Mouse (Mus musculus): ENCODE measurements around the gene Bbs5. TPM values are rescaled to one million over a fixed set of nuclear protein-coding genes. Genes with fewer than 3 reads are reported as not detected.
"Not testable (repeated sequence)": the region's sequence is repeated elsewhere in the genome, so short reads cannot be mapped to it uniquely, and the experiment has no call there.

Gene Bbs5
- polyA plus RNA-seq, 1 experiment from 2014 or later = 21.0 TPM

GRCm38 (mm10) chr2:69659326-69659725 is 12.4 kb downstream of the Bbs5 start:
- ATAC-seq (ENCODE audit: insufficient read depth, low FRiP score, low TSS enrichment) = no peak
- H3K4me2 ChIP-seq (ENCODE audit: low read depth) = no peak overlapping the region
- DNase-seq (ENCODE audit: low spot score) = no peak
- H3K9me3 ChIP-seq (ENCODE audit: control insufficient read depth, low read length) = no peaks in the 10 kb centered on the region
- no peak overlapping the region for H3K9ac ChIP-seq (ENCODE audit: low read length)
- no peaks in the 10 kb centered on the region for H3K36me3 ChIP-seq (ENCODE audit: control insufficient read depth, insufficient read depth, low read length)
- no peaks in the 10 kb centered on the region for H3K27me3 ChIP-seq (ENCODE audit: control insufficient read depth, insufficient read depth, low read length)
- H3K4me1 ChIP-seq (ENCODE audit: control insufficient read depth, insufficient read depth, low read length) = no peaks in the 10 kb centered on the region
- WGBS = 100% methylated on average over 4 of the region's 4 CpGs
- H3K4me3 ChIP-seq (ENCODE audit: low read depth, low read length) = no peak overlapping the region
- H3K27ac ChIP-seq (ENCODE audit: low read depth, low read length) = no peak overlapping the region

- no peak overlapping the region for H3K27ac ChIP-seq (ENCODE audit: low read depth, low read length)
- no peak overlapping the region for H3K4me2 ChIP-seq (ENCODE audit: low read depth)
- H3K4me1 ChIP-seq (ENCODE audit: control insufficient read depth, insufficient read depth, low read length) = no peaks in the 10 kb centered on the region
- DNase-seq (ENCODE audit: low spot score) (no peak), ATAC-seq (ENCODE audit: insufficient read depth, low FRiP score, low TSS enrichment) (no peak)
- no peaks in the 10 kb centered on the region for H3K9me3 ChIP-seq (ENCODE audit: control insufficient read depth, low read length)
- no peak overlapping the region for H3K9ac ChIP-seq (ENCODE audit: low read length)
- no peaks in the 10 kb centered on the region for H3K27me3 ChIP-seq (ENCODE audit: control insufficient read depth, insufficient read depth, low read length)
- 88% methylated on average over 13 of the region's 13 CpGs for WGBS
- H3K4me3 ChIP-seq (ENCODE audit: low read depth, low read length) = no peak overlapping the region
- H3K36me3 ChIP-seq (ENCODE audit: control insufficient read depth, insufficient read depth, low read length) = no peaks in the 10 kb centered on the region
Measured at GRCm38 (mm10) chr2:69663827-69664476, 17.0 kb downstream of the Bbs5 start.

- H3K4me2 ChIP-seq (ENCODE audit: low read depth) = no peak overlapping the region
- no peak overlapping the region for H3K4me3 ChIP-seq (ENCODE audit: low read depth, low read length)
- no peaks in the 10 kb centered on the region for H3K4me1 ChIP-seq (ENCODE audit: control insufficient read depth, insufficient read depth, low read length)
- no peaks in the 10 kb centered on the region for H3K36me3 ChIP-seq (ENCODE audit: control insufficient read depth, insufficient read depth, low read length)
- no peaks in the 10 kb centered on the region for H3K27me3 ChIP-seq (ENCODE audit: control insufficient read depth, insufficient read depth, low read length)
- no peaks in the 10 kb centered on the region for H3K9me3 ChIP-seq (ENCODE audit: control insufficient read depth, low read length)
- ATAC-seq (ENCODE audit: insufficient read depth, low FRiP score, low TSS enrichment) (no peak), DNase-seq (ENCODE audit: low spot score) (no peak)
- H3K27ac ChIP-seq (ENCODE audit: low read depth, low read length) = no peak overlapping the region
- no peak overlapping the region for H3K9ac ChIP-seq (ENCODE audit: low read length)
- WGBS = 94% methylated on average over 4 of the region's 4 CpGs
Measured at GRCm38 (mm10) chr2:69667656-69668055, 20.7 kb downstream of the Bbs5 start.

- no peak overlapping the region for H3K27ac ChIP-seq (ENCODE audit: low read depth, low read length)
- H3K36me3 ChIP-seq (ENCODE audit: control insufficient read depth, insufficient read depth, low read length) = no peaks in the 10 kb centered on the region
- H3K9me3 ChIP-seq (ENCODE audit: control insufficient read depth, low read length) = no peaks in the 10 kb centered on the region
- no peak for ATAC-seq (ENCODE audit: insufficient read depth, low FRiP score, low TSS enrichment)
- no peaks in the 10 kb centered on the region for H3K27me3 ChIP-seq (ENCODE audit: control insufficient read depth, insufficient read depth, low read length)
- no peak overlapping the region for H3K4me3 ChIP-seq (ENCODE audit: low read depth, low read length)
- H3K4me2 ChIP-seq (ENCODE audit: low read depth) = no peak overlapping the region
- no peak for DNase-seq (ENCODE audit: low spot score)
- 80% methylated on average over 6 of the region's 6 CpGs for WGBS
- H3K4me1 ChIP-seq (ENCODE audit: control insufficient read depth, insufficient read depth, low read length) = no peaks in the 10 kb centered on the region
- no peak overlapping the region for H3K9ac ChIP-seq (ENCODE audit: low read length)
Measured at GRCm38 (mm10) chr2:69668414-69668813, 21.4 kb downstream of the Bbs5 start.

GRCm38 (mm10) chr2:69669853-69670252 is 22.9 kb downstream of the Bbs5 start, which contains the start of gene Klhl41:
Klhl41 (plus strand) TSS chr2:69670120.
- Histone ChIP-seq H3K36me3 (ENCODE audit: control insufficient read depth, insufficient read depth, low read length) (no peaks in the 10 kb centered on the region), H3K4me2 (ENCODE audit: low read depth) (no peak within 1 kb of the TSS), H3K27ac (ENCODE audit: low read depth, low read length) (no peak within 1 kb of the TSS), H3K9me3 (ENCODE audit: control insufficient read depth, low read length) (no peaks in the 10 kb centered on the region), H3K27me3 (ENCODE audit: control insufficient read depth, insufficient read depth, low read length) (no peaks in the 10 kb centered on the region), H3K9ac (ENCODE audit: low read length) (no peak within 1 kb of the TSS), H3K4me1 (ENCODE audit: control insufficient read depth, insufficient read depth, low read length) (no peaks in the 10 kb centered on the region), H3K4me3 (ENCODE audit: low read depth, low read length) (no peak within 1 kb of the TSS)
- ATAC-seq (ENCODE audit: insufficient read depth, low FRiP score, low TSS enrichment) (no peak), DNase-seq (ENCODE audit: low spot score) (no peak)
- 89% methylated on average over 9 of the region's 9 CpGs for WGBS

- H3K27ac ChIP-seq (ENCODE audit: low read depth, low read length) = no peak overlapping the region
- H3K36me3 ChIP-seq (ENCODE audit: control insufficient read depth, insufficient read depth, low read length) = no peaks in the 10 kb centered on the region
- H3K9ac ChIP-seq (ENCODE audit: low read length) = no peak overlapping the region
- no peaks in the 10 kb centered on the region for H3K27me3 ChIP-seq (ENCODE audit: control insufficient read depth, insufficient read depth, low read length)
- H3K4me2 ChIP-seq (ENCODE audit: low read depth) = no peak overlapping the region
- H3K4me1 ChIP-seq (ENCODE audit: control insufficient read depth, insufficient read depth, low read length) = no peaks in the 10 kb centered on the region
- WGBS = 69% methylated on average over 5 of the region's 5 CpGs
- ATAC-seq (ENCODE audit: insufficient read depth, low FRiP score, low TSS enrichment) (no peak), DNase-seq (ENCODE audit: low spot score) (no peak)
- no peaks in the 10 kb centered on the region for H3K9me3 ChIP-seq (ENCODE audit: control insufficient read depth, low read length)
- no peak overlapping the region for H3K4me3 ChIP-seq (ENCODE audit: low read depth, low read length)
Measured at GRCm38 (mm10) chr2:69673723-69674122, 26.8 kb downstream of the Bbs5 start.

- Histone ChIP-seq H3K4me3 (ENCODE audit: low read depth, low read length) (no peak overlapping the region), H3K4me2 (ENCODE audit: low read depth) (no peak overlapping the region), H3K27ac (ENCODE audit: low read depth, low read length) (no peak overlapping the region), H3K27me3 (ENCODE audit: control insufficient read depth, insufficient read depth, low read length) (no peaks in the 10 kb centered on the region), H3K36me3 (ENCODE audit: control insufficient read depth, insufficient read depth, low read length) (no peaks in the 10 kb centered on the region), H3K9ac (ENCODE audit: low read length) (no peak overlapping the region), H3K4me1 (ENCODE audit: control insufficient read depth, insufficient read depth, low read length) (no peaks in the 10 kb centered on the region), H3K9me3 (ENCODE audit: control insufficient read depth, low read length) (no peaks in the 10 kb centered on the region)
- WGBS = 85% methylated on average over 9 of the region's 9 CpGs
- DNase-seq (ENCODE audit: low spot score) = no peak
- ATAC-seq (ENCODE audit: insufficient read depth, low FRiP score, low TSS enrichment) = no peak
Measured at GRCm38 (mm10) chr2:69675266-69675665, 28.3 kb downstream of the Bbs5 start.

GRCm38 (mm10) chr2:69676713-69677112 is 29.7 kb downstream of the Bbs5 start:
- WGBS = 60% methylated on average over 2 of the region's 2 CpGs
- H3K27ac ChIP-seq (ENCODE audit: low read depth, low read length) = no peak overlapping the region
- no peak overlapping the region for H3K9ac ChIP-seq (ENCODE audit: low read length)
- ATAC-seq (ENCODE audit: insufficient read depth, low FRiP score, low TSS enrichment) = no peak
- DNase-seq (ENCODE audit: low spot score) = no peak
- no peaks in the 10 kb centered on the region for H3K36me3 ChIP-seq (ENCODE audit: control insufficient read depth, insufficient read depth, low read length)
- H3K4me3 ChIP-seq (ENCODE audit: low read depth, low read length) = no peak overlapping the region
- no peaks in the 10 kb centered on the region for H3K4me1 ChIP-seq (ENCODE audit: control insufficient read depth, insufficient read depth, low read length)
- H3K9me3 ChIP-seq (ENCODE audit: control insufficient read depth, low read length) = no peaks in the 10 kb centered on the region
- H3K4me2 ChIP-seq (ENCODE audit: low read depth) = no peak overlapping the region
- H3K27me3 ChIP-seq (ENCODE audit: control insufficient read depth, insufficient read depth, low read length) = no peaks in the 10 kb centered on the region

- H3K4me1 ChIP-seq (ENCODE audit: control insufficient read depth, insufficient read depth, low read length); H3K27ac ChIP-seq (ENCODE audit: low read depth, low read length); DNase-seq (ENCODE audit: low spot score); H3K9me3 ChIP-seq (ENCODE audit: control insufficient read depth, low read length); H3K4me3 ChIP-seq (ENCODE audit: low read depth, low read length); H3K9ac ChIP-seq (ENCODE audit: low read length); H3K27me3 ChIP-seq (ENCODE audit: control insufficient read depth, insufficient read depth, low read length); H3K4me2 ChIP-seq (ENCODE audit: low read depth); H3K36me3 ChIP-seq (ENCODE audit: control insufficient read depth, insufficient read depth, low read length); ATAC-seq (ENCODE audit: insufficient read depth, low FRiP score, low TSS enrichment): not testable (repeated sequence)
- 93% methylated on average over 2 of the region's 2 CpGs for WGBS
Measured at GRCm38 (mm10) chr2:69677215-69677614, 30.2 kb downstream of the Bbs5 start.

Data from neural tube, embryonic 11.5 days (tissue).